Mouse (Mus musculus) frontal cortex, adult 2 months (tissue): ENCODE measurements around the gene Ces2h. TPM values are rescaled to one million over a fixed set of nuclear protein-coding genes. Genes with fewer than 3 reads are reported as not detected.
"Not testable (repeated sequence)": the region's sequence is repeated elsewhere in the genome, so short reads cannot be mapped to it uniquely, and the experiment has no call there.

ENCODE experiments used
- DNase-seq, 2 experiments: peaks; one replicate each; pipeline ENCODE4 v3.0.0; 2022; ENCODE audit warnings: low spot score in 1 of 2; ENCODE audit errors: extremely low spot score in 1 of 2
- polyA plus RNA-seq: library from polyadenylated mRNA; depleted of rRNA; stranded (reverse); fragments of >200 nt; gene quantifications from 2 replicates; pipeline ENCODE4 v1.2.3, GENCODE M21; 2012; rRNA removed

Ces2h gene
- polyA plus RNA-seq, result not detected in 2 replicates

GRCm38 (mm10) chr8:105000586-105000985 is at the start of gene Ces2h:
Gene Ces2h (plus strand): TSS chr8:105000853.
- no peak for DNase-seq

GRCm38 (mm10) chr8:104961537-104961961 is 39.1 kb upstream of the Ces2h start, which contains the start of gene Ces2g:
Gene Ces2g (plus strand): TSS chr8:104961718.
- DNase-seq, result no peak

GRCm38 (mm10) chr8:104962229-104962901 is 38.3 kb upstream of the Ces2h start:
- DNase-seq, result no peak

GRCm38 (mm10) chr8:104963375-104963894 is 37.2 kb upstream of the Ces2h start:
- DNase-seq, result no peak

- no peak for DNase-seq
These were observed 16.5 kb upstream of the Ces2h start for GRCm38 (mm10) chr8:104984126-104984525.

GRCm38 (mm10) chr8:104984942-104985341 is 15.7 kb upstream of the Ces2h start:
- DNase-seq, result no peak

GRCm38 (mm10) chr8:104998191-104998590 is 2.5 kb upstream of the Ces2h start:
- no peak for DNase-seq

- no peak for DNase-seq
These were observed 1.5 kb upstream of the Ces2h start for GRCm38 (mm10) chr8:104999183-104999582.

GRCm38 (mm10) chr8:105010000-105010399 is 9.3 kb downstream of the Ces2h start:
- no peak for DNase-seq

GRCm38 (mm10) chr8:105011136-105011535 is 10.5 kb downstream of the Ces2h start:
- no peak for DNase-seq

- DNase-seq, result no peak
These were observed 13.7 kb downstream of the Ces2h start for GRCm38 (mm10) chr8:105014391-105014790.

GRCm38 (mm10) chr8:105021954-105022353 is 21.3 kb downstream of the Ces2h start:
- no peak for DNase-seq

- no peak for DNase-seq
These were observed 22.4 kb downstream of the Ces2h start for GRCm38 (mm10) chr8:105023087-105023486.

- no peak for DNase-seq
These were observed 24.4 kb downstream of the Ces2h start for GRCm38 (mm10) chr8:105025050-105025449.

GRCm38 (mm10) chr8:105043510-105043909 is 42.9 kb downstream of the Ces2h start:
- no peak for DNase-seq

- no peak for DNase-seq
These were observed 45.3 kb downstream of the Ces2h start for GRCm38 (mm10) chr8:105045824-105046401.

GRCm38 (mm10) chr8:105048371-105048854 is 47.8 kb downstream of the Ces2h start, which contains the start of gene Ces3a:
Gene Ces3a (plus strand): TSS chr8:105048601.
- no peak for DNase-seq

- no peak for DNase-seq
These were observed 55.6 kb downstream of the Ces2h start for GRCm38 (mm10) chr8:105056211-105056610.

GRCm38 (mm10) chr8:105060056-105060455 is 59.4 kb downstream of the Ces2h start:
- no peak for DNase-seq

GRCm38 (mm10) chr8:105066761-105067160 is 66.1 kb downstream of the Ces2h start:
- DNase-seq, result peak in 1 of 2 experiments; percentile 17

GRCm38 (mm10) chr8:105067905-105068304 is 67.3 kb downstream of the Ces2h start:
- DNase-seq, result not testable (repeated sequence)

GRCm38 (mm10) chr8:105068971-105069370 is 68.3 kb downstream of the Ces2h start:
- DNase-seq, result no peak
